Mouse (Mus musculus): ENCODE results near the gene Myl3. TPM values are rescaled to one million over a fixed set of nuclear protein-coding genes. Genes with fewer than 3 reads are reported as not detected.

Gene Myl3
- polyA plus RNA-seq, 1 experiment = not detected

DNA sequence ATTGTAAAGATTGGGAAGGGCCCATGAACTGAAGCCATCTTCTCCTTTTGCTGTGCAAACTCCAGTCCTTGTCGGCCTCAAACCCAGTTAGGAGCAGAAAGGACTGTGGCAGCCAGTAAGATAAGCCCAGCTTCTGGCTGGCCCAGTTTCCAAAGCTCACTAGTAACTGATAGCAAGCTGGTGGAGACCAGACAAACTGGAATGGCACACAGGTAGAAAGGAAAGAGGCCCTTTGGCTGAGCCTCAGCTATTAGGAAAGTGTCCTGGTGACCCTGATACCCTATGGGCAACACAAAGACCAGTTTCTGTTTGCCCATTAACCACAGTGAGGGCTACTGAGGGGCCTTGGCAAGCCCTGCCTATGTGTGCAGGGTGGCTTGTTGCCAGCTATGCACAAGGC is 38.8 kb upstream of the Myl3 start:
- Histone ChIP-seq H3K27me3 (ENCODE audit: control insufficient read depth, insufficient read depth, insufficient read length) (no peaks in the 10 kb centered on the region), H3K4me3 (ENCODE audit: insufficient read depth, poor library complexity, severe bottlenecking) (no peak overlapping the region), H3K79me3 (ENCODE audit: low read depth) (no peaks in the 10 kb centered on the region), H3ac (ENCODE audit: control insufficient read depth, insufficient read length, low read depth) (no peak overlapping the region), H3K36me3 (ENCODE audit: control insufficient read depth, insufficient read depth) (no peaks in the 10 kb centered on the region), H3K79me2 (ENCODE audit: control insufficient read depth, insufficient read depth) (no peaks in the 10 kb centered on the region)
- TF ChIP-seq USF1 (IDR thresholded peaks at IDR 0.05; ENCODE audit: low read depth) (no peak), FOSL1 (IDR thresholded peaks at IDR 0.05; ENCODE audit: insufficient read depth, low read length, poor library complexity, severe bottlenecking) (no peak), CEBPB (IDR thresholded peaks at IDR 0.05; ENCODE audit: low read depth) (no peak), MAX (IDR thresholded peaks at IDR 0.05) (no peak), CTCF (IDR thresholded peaks at IDR 0.05; ENCODE audit: control insufficient read depth, insufficient read depth, insufficient read length) (no peak), MYOG (IDR thresholded peaks at IDR 0.05; ENCODE audit: control insufficient read depth, extremely low read depth, insufficient read length) (no peak), MYOD1 (IDR thresholded peaks at IDR 0.05; ENCODE audit: control insufficient read depth, insufficient read length, low read depth) (no peak)

- Histone ChIP-seq H3K36me3 (ENCODE audit: control insufficient read depth, insufficient read depth) (no peaks in the 10 kb centered on the region), H3K79me3 (ENCODE audit: low read depth) (no peaks in the 10 kb centered on the region), H3K79me2 (ENCODE audit: control insufficient read depth, insufficient read depth) (no peaks in the 10 kb centered on the region), H3K4me3 (ENCODE audit: insufficient read depth, poor library complexity, severe bottlenecking) (no peak overlapping the region), H3ac (ENCODE audit: control insufficient read depth, insufficient read length, low read depth) (no peak overlapping the region), H3K27me3 (ENCODE audit: control insufficient read depth, insufficient read depth, insufficient read length) (no peaks in the 10 kb centered on the region)
- TF ChIP-seq MYOG (IDR thresholded peaks at IDR 0.05; ENCODE audit: control insufficient read depth, extremely low read depth, insufficient read length) (no peak), FOSL1 (IDR thresholded peaks at IDR 0.05; ENCODE audit: insufficient read depth, low read length, poor library complexity, severe bottlenecking) (no peak), MAX (IDR thresholded peaks at IDR 0.05) (no peak), CEBPB (IDR thresholded peaks at IDR 0.05; ENCODE audit: low read depth) (no peak), CTCF (IDR thresholded peaks at IDR 0.05; ENCODE audit: control insufficient read depth, insufficient read depth, insufficient read length) (no peak), MYOD1 (IDR thresholded peaks at IDR 0.05; ENCODE audit: control insufficient read depth, insufficient read length, low read depth) (no peak), USF1 (IDR thresholded peaks at IDR 0.05; ENCODE audit: low read depth) (no peak)
Observed at GRCm38 (mm10) chr9:110703951-110704350, 37.7 kb upstream of the Myl3 start.

GRCm38 (mm10) chr9:110706784-110707183 is 34.9 kb upstream of the Myl3 start:
- Histone ChIP-seq H3K79me3 (ENCODE audit: low read depth) (no peaks in the 10 kb centered on the region), H3ac (ENCODE audit: control insufficient read depth, insufficient read length, low read depth) (no peak overlapping the region), H3K79me2 (ENCODE audit: control insufficient read depth, insufficient read depth) (no peaks in the 10 kb centered on the region), H3K4me3 (ENCODE audit: insufficient read depth, poor library complexity, severe bottlenecking) (no peak overlapping the region), H3K36me3 (ENCODE audit: control insufficient read depth, insufficient read depth) (no peaks in the 10 kb centered on the region), H3K27me3 (ENCODE audit: control insufficient read depth, insufficient read depth, insufficient read length) (no peaks in the 10 kb centered on the region)
- no peak for TF ChIP-seq CEBPB (IDR thresholded peaks at IDR 0.05; ENCODE audit: low read depth)
- TF ChIP-seq FOSL1 (IDR thresholded peaks at IDR 0.05; ENCODE audit: insufficient read depth, low read length, poor library complexity, severe bottlenecking) = no peak
- no peak for TF ChIP-seq MYOG (IDR thresholded peaks at IDR 0.05; ENCODE audit: control insufficient read depth, extremely low read depth, insufficient read length)
- no peak for TF ChIP-seq CTCF (IDR thresholded peaks at IDR 0.05; ENCODE audit: control insufficient read depth, insufficient read depth, insufficient read length)
- TF ChIP-seq MYOD1 (IDR thresholded peaks at IDR 0.05; ENCODE audit: control insufficient read depth, insufficient read length, low read depth) = no peak
- no peak for TF ChIP-seq MAX (IDR thresholded peaks at IDR 0.05)
- TF ChIP-seq USF1 (IDR thresholded peaks at IDR 0.05; ENCODE audit: low read depth) = no peak

DNA sequence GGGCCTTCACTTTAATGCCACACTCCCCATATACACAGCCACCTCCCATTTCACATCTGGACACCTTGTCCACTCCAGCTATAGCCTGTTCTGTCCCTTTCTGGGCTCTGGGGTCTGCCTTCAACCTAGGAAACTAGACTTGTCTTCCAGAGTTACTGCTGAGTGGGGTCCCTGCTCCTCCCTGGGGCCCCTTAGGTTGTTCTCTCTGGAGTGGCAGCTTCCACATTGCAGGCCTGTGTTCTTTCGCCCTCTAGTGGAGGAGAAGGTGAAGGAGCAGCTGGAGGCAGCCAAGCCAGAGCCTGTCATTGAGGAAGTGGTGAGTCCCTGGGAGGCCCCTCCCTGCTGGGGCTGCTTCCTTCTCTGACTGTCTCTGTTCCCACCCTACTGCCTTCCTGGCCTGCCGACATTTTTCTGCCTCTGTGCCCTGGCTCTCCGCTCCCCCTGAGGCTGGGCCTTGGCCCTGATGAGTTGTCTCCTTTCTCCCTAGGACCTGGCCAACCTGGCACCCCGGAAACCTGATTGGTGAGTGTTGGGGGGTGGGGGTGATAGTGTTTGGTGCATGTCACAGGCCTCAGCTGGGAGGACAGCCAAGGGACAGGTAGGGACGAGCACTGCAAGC is 31.9 kb upstream of the Myl3 start:
- H3K36me3 ChIP-seq (ENCODE audit: control insufficient read depth, insufficient read depth) = peaks cover 7% of the 10 kb centered on the region

GRCm38 (mm10) chr9:110711532-110711931 is 30.1 kb upstream of the Myl3 start:
- H3K27me3 ChIP-seq (ENCODE audit: control insufficient read depth, insufficient read depth, insufficient read length) = no peaks in the 10 kb centered on the region
- no peaks in the 10 kb centered on the region for H3K79me3 ChIP-seq (ENCODE audit: low read depth)
- H3ac ChIP-seq (ENCODE audit: control insufficient read depth, insufficient read length, low read depth) = no peak overlapping the region
- H3K36me3 ChIP-seq (ENCODE audit: control insufficient read depth, insufficient read depth) = peaks cover 13% of the 10 kb centered on the region
- H3K4me3 ChIP-seq (ENCODE audit: insufficient read depth, poor library complexity, severe bottlenecking) = no peak overlapping the region
- TF ChIP-seq CTCF (IDR thresholded peaks at IDR 0.05; ENCODE audit: control insufficient read depth, insufficient read depth, insufficient read length) (no peak), MYOG (IDR thresholded peaks at IDR 0.05; ENCODE audit: control insufficient read depth, extremely low read depth, insufficient read length) (no peak), MYOD1 (IDR thresholded peaks at IDR 0.05; ENCODE audit: control insufficient read depth, insufficient read length, low read depth) (no peak), CEBPB (IDR thresholded peaks at IDR 0.05; ENCODE audit: low read depth) (no peak), USF1 (IDR thresholded peaks at IDR 0.05; ENCODE audit: low read depth) (no peak), FOSL1 (IDR thresholded peaks at IDR 0.05; ENCODE audit: insufficient read depth, low read length, poor library complexity, severe bottlenecking) (no peak), MAX (IDR thresholded peaks at IDR 0.05) (no peak)
- no peaks in the 10 kb centered on the region for H3K79me2 ChIP-seq (ENCODE audit: control insufficient read depth, insufficient read depth)

More for the DNA sequence above, 31.9 kb upstream of the Myl3 start:
- Histone ChIP-seq H3K4me3 (ENCODE audit: insufficient read depth, poor library complexity, severe bottlenecking) (no peak overlapping the region), H3K79me3 (ENCODE audit: low read depth) (no peaks in the 10 kb centered on the region), H3ac (ENCODE audit: control insufficient read depth, insufficient read length, low read depth) (no peak overlapping the region), H3K27me3 (ENCODE audit: control insufficient read depth, insufficient read depth, insufficient read length) (no peaks in the 10 kb centered on the region), H3K79me2 (ENCODE audit: control insufficient read depth, insufficient read depth) (no peaks in the 10 kb centered on the region)
- TF ChIP-seq CTCF (IDR thresholded peaks at IDR 0.05; ENCODE audit: control insufficient read depth, insufficient read depth, insufficient read length) = peak; percentile 86
- TF ChIP-seq MYOG (IDR thresholded peaks at IDR 0.05; ENCODE audit: control insufficient read depth, extremely low read depth, insufficient read length) = no peak
- TF ChIP-seq USF1 (IDR thresholded peaks at IDR 0.05; ENCODE audit: low read depth) = no peak
- TF ChIP-seq FOSL1 (IDR thresholded peaks at IDR 0.05; ENCODE audit: insufficient read depth, low read length, poor library complexity, severe bottlenecking) = no peak

Measured in C2C12 (cell line).